Mouse (Mus musculus) left cerebral cortex, adult 8-10 months (tissue): Measurements from ENCODE around the gene Papln. TPM values are rescaled to one million over a fixed set of nuclear protein-coding genes. Genes with fewer than 3 reads are reported as not detected.

Experiments used
- DNase-seq, 2 experiments: peaks; one replicate each; pipeline ENCODE4 v3.0.0; 2022; ENCODE audit warnings: low spot score in 2 of 2
- total RNA-seq, 4 experiments: library from RNA; stranded (reverse); gene quantifications; 2 replicates each; pipeline ENCODE4 v1.2.4; 2022

Gene Papln
- total RNA-seq: 10 to 100 TPM in 3 of 4 experiments, 1 to 10 TPM in 1; 9.8 to 14.9 (median 13.4) TPM

GRCm38 (mm10) chr12:83763311-83764043 is at the start of gene Papln:
Gene Papln, plus strand, starts transcription at chr12:83763634.
- DNase-seq: no peak

DNA sequence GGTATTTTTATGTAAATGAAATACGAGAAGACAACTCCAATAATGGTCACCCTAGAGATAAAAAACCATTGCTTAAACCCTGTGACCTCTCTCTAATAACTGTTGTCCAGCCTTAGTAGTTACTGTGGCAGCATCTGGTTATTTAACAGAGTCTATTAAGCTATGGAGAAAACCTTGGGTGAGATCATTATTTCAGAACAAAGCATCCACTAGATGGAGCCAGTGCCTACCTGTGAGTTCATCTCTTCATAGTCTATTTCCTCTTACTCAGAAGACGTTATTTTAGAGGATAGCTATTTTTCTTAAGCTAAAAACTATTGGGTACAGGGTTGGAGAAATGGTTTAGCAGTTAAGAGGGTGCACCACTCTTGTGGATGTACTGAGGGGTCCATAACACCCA is 49.7 kb upstream of the Papln start:
- DNase-seq: no peak

DNA sequence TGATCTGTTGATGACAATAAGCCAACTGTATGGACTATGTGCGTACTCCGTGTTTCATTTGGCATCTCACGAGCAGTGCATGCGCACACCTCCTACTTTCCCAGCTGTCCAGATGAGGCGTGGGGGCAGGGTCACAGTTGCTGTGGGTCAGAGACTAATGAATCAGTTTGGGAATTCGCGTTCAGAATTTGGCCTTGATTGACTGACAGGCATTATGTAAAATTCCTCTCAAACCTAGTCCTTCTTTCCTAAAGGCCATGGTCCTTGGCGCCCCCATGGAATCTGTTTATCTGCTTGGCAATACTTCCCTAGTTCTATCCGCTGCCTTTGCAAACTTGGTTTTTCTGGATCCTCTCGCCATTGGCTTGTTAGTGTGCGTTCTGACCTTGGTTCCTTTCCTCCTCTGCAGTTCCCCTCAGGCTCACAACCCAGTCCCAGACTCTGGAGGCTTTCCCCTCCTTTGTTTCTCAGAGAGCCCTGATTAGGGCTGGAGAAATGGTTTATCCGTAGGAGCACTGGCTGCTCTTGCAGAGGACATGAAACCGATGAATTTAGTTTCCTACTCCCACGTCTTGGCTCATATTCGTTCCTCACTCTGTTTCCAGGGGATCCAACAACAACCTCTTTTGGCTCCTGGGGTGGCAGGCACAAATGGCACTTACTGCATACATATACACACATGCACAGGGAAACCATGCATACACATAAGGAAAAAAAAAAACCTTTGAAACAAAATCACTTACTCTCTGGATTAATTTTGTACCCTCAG is 46.8 kb upstream of the Papln start:
- DNase-seq: peak in 1 of 2 experiments; percentile 38

GRCm38 (mm10) chr12:83719431-83719830 is 44.0 kb upstream of the Papln start:
- no peak for DNase-seq

DNA sequence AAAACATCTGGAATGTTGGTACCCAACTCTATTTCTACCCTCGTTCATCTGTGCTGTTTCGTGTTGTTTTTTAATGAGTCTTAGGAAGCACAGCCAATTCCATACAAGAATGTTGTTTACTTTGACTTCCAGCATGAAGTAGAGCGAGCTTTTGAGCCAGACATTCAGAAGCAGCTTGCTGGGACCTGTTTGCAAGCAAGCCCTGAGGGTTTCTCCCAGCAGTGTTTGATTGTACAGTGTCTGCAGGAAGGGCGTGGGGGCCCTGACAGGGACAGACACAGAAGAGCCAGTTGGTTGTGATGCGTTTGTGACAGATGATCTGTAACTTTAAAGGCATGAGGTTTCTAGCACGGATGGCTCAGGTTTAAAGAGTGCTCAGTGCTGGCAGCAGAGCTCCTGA is 42.2 kb upstream of the Papln start:
- no peak for DNase-seq

- DNase-seq: no peak
Measured at GRCm38 (mm10) chr12:83723037-83723436, 40.4 kb upstream of the Papln start.

- no peak for DNase-seq
Measured at GRCm38 (mm10) chr12:83726510-83727308, 36.7 kb upstream of the Papln start.

DNA sequence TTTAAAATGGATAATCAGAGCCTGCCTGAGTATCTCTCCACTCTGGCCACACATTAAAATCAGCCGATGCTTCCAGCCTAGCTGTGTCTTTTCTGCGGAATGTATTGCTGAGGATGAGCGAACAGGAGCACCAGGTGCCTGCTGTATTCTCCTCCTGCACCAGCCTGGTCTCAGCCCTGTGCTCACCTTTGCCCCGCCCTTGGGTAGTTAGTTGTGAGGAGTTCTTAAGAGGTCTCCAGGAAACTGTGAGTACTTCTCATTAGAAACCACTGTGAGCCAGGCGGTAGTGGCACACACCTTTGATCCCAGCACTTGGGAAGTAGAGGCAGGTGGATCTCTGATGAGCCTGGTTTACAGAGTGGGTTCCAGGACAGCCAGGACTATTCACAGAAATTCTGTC is 31.2 kb upstream of the Papln start:
- no peak for DNase-seq

- DNase-seq: no peak
Measured at GRCm38 (mm10) chr12:83734047-83734446, 29.4 kb upstream of the Papln start.

- no peak for DNase-seq
Measured at GRCm38 (mm10) chr12:83736236-83736635, 27.2 kb upstream of the Papln start.

- no peak for DNase-seq
Measured at GRCm38 (mm10) chr12:83738651-83739050, 24.8 kb upstream of the Papln start.

- no peak for DNase-seq
Measured at GRCm38 (mm10) chr12:83741722-83742121, 21.7 kb upstream of the Papln start.

DNA sequence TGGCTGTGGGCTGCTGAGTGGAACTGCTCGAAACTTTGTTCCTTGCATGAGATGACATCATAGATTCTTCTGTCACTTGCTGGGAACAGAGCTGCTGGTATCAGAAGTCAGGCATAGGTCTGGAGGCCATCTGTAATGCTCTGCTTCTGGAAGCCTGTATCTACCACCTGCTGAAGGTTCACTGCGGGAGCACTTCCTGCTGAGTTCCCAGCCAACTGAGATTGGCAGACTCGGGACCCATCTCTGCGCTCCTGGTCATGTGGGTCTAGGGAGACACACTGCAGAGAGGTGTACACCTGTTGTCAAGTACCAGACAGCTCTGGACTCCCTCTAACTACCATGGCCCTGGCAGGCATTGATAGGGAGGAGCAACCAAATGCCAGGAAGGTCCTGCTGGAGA is 20.6 kb upstream of the Papln start:
- no peak for DNase-seq

DNA sequence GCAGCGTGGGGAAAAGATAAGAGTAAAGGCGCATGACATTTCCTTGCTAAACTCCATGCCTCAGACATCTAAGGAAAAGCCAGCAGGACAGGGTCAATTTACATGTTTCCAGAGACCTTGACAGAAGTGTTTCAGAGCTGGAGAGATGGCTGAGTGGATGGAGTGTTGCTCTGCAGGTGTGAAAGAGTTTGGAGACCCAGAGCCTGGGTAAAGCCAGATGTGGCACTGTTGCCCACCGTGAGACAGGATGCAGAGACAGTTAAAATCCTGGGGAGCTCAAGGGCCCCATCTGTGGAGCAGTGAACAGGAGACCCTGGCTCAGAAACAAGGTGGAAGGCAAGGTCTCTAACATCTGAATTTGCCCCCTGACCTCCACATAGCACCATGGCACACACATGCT is 19.7 kb upstream of the Papln start:
- DNase-seq: no peak

DNA sequence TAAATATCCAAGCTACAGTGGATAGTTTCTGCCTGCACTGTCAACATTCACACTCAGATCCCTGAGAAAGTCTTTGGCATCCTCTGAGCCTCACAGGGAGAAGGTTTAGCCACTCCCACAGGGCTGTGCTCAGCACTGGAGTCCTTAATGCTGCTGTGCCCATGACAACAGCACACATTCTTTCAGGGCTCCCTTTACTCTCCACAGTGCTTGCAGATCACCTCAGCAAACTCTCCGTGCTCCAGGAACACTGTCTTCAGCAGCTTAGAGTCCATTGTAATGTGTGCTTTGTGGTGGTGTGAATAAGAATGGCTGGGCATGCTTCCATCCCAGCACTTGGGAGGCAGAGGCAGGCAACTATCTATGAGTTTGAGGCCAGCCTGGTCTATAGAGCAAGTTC is 14.2 kb upstream of the Papln start:
- DNase-seq: no peak

- no peak for DNase-seq
Measured at GRCm38 (mm10) chr12:83752495-83752894, 10.9 kb upstream of the Papln start.

GRCm38 (mm10) chr12:83758735-83759134 is 4.7 kb upstream of the Papln start:
- DNase-seq: no peak

- DNase-seq: no peak
Measured at GRCm38 (mm10) chr12:83760201-83760600, 3.2 kb upstream of the Papln start.

DNA sequence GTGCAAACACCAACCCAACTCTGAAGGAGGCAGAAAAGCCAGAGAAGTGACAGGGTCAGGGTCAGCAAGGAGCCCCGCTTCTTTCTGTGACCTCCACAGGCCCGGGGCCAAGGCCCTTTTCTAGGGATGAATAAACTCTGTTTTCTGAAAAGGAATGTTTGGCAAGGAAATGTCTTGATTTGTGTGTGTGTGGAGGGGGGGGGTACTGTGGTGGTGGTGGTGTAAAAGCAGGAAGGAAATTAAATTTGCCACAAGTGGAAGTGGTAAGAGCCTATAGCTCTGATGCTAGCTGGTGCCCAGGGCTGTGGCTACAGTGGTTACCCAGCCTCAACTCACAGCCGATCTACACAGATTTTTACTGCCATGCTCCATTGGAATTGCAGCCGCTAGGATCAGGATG is 728 bp upstream of the Papln start:
- DNase-seq: no peak

DNA sequence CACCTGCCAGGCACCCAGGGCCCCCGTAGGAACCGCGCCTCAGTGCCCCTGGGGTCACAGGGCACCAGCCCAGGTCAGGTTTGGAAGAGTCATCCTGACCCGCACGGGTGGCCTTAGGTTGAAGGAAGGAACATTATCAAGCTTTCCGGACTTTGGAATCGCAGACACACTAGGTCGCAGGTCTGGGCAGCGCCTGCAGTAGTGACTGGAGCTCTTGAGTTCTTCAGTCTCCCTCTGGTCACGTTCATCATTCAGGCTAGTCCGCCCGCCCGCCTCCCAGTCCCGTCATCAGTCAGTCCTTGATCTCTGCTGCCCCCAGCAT is 571 bp downstream of the Papln start:
- DNase-seq: no peak

- DNase-seq: no peak
Measured at GRCm38 (mm10) chr12:83764519-83764918, 1.1 kb downstream of the Papln start.

DNA sequence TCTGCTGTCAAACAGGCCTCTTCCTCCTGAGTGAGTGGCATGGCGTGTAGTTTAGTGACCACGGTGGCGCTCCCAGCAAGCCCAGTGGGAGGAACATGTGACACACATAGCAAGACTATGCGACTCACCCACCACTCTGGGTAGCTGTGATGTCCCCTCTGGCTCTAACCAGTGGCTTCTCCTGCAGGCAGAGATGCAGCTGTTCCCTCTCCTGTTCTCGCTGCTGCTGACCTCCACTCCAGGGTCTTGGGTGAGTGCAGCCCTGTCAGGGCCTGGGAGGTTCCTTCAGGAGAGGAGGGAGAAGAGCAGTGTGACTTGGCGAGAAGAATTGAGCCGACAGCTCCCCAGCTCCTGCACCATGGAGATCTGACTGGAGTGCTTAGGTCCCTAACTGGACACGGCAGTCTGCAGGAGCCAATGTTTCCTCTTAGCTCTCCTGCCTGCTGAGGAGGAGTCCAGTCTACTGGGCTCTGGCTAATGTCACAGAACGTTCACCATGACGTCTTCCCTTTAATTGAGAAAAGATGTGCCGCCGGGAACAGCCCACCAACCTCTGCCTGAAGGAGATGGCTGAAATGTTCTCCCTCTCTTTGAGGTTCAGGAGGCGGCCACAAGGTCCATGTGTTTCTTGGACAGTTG is 2.6 kb downstream of the Papln start:
- DNase-seq: no peak
